Mouse (Mus musculus) erythroblast, embryonic 14.5 days (primary cell): ENCODE results near the gene Ifrd1.

Experiments used
- GATA1 ChIP-seq: IDR thresholded peaks from 2 replicates; pipeline ENCODE4 v1.6.1; 2012; ENCODE audit warnings: low read length, inconsistent platforms, mixed read lengths
- TAL1 ChIP-seq: IDR thresholded peaks from 3 replicates; pipeline ENCODE4 v1.6.1; 2012; ENCODE audit warnings: low read length, inconsistent platforms, mixed read lengths

DNA sequence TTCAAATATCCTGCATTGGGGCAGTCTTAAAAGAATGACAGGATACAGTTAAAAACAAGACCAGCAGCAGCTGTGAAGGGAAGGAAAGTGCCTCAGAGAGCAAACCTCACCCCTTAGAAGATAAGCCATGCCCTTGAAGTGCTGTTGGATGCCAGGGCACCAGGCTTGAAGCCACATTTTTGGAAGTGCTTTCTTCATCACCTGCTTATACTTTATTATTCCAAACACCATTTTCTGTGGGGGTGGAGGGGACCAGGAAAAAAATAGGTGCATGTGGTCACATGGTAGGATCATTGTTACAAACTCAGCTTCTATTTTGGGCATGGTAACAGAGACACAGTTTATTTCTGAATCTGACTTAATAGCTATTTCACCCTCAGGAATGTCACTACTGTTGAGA is 50.8 kb downstream of the Ifrd1 start:
- TF ChIP-seq GATA1 (no peak), TAL1 (no peak)
